Mouse (Mus musculus) testis, adult 2 months (tissue): ENCODE data around the gene Hyal3. TPM values are rescaled to one million over a fixed set of nuclear protein-coding genes. Genes with fewer than 3 reads are reported as not detected.
"Not testable (repeated sequence)": the region's sequence is repeated elsewhere in the genome, so short reads cannot be mapped to it uniquely, and the experiment has no call there.

Experiments
- H3K27ac ChIP-seq: fragments of 200-500 bp; 2 replicates; pipeline ENCODE4 v1.5.1; 2012; ENCODE audit warnings: low read depth, low read length; ENCODE audit not compliant: control insufficient read depth, insufficient read depth
- H3K27me3 ChIP-seq: fragments of 200-500 bp; 2 replicates; pipeline ENCODE4 v1.6.1; 2012; ENCODE audit warnings: mild to moderate bottlenecking, low read length, moderate library complexity; ENCODE audit not compliant: control insufficient read depth, insufficient read depth
- H3K36me3 ChIP-seq: fragments of 200-500 bp; 2 replicates; pipeline ENCODE4 v1.6.1; 2012; ENCODE audit warnings: mild to moderate bottlenecking, low read length; ENCODE audit not compliant: control insufficient read depth, insufficient read depth
- H3K4me1 ChIP-seq: fragments of 200-500 bp; 2 replicates; pipeline ENCODE4 v1.6.1; 2012; ENCODE audit warnings: low read length; ENCODE audit not compliant: control insufficient read depth, insufficient read depth
- H3K4me3 ChIP-seq: fragments of 200-500 bp; 2 replicates; pipeline ENCODE4 v1.5.1; 2012; ENCODE audit warnings: low read depth, mild to moderate bottlenecking, low read length, moderate library complexity, mixed read lengths; ENCODE audit not compliant: control insufficient read depth
- CTCF ChIP-seq: fragments of 200-500 bp; IDR thresholded peaks from 2 replicates; pipeline ENCODE4 v1.5.1; 2012; ENCODE audit warnings: low read depth, mild to moderate bottlenecking, inconsistent platforms, low read length, moderate library complexity; ENCODE audit not compliant: control insufficient read depth, insufficient read depth, insufficient replicate concordance
- POLR2A ChIP-seq: fragments of 200-500 bp; IDR thresholded peaks from 2 replicates; pipeline ENCODE4 v1.6.1; 2012; ENCODE audit warnings: low read depth, mild to moderate bottlenecking, inconsistent platforms, low read length, moderate library complexity; ENCODE audit not compliant: control insufficient read depth
- polyA plus RNA-seq: library from polyadenylated mRNA; depleted of rRNA; stranded (reverse); fragments of >200 nt; gene quantifications from 2 replicates; pipeline ENCODE4 v1.2.3, GENCODE M21; 2012

Hyal3 gene
- polyA plus RNA-seq, 1 experiment, result 1.8 TPM

- Histone ChIP-seq H3K27me3 (no peaks in the 10 kb centered on the region), H3K4me1 (peaks cover 28% of the 10 kb centered on the region), H3K36me3 (no peaks in the 10 kb centered on the region), H3K4me3 (peak overlapping the region; percentile 93), H3K27ac (peak overlapping the region; percentile 91)
- 0 out of 2 replicates have a peak, but pooled peaks have one; percentile 21 for TF ChIP-seq POLR2A
- TF ChIP-seq CTCF, result no peak
Measured at GRCm38 (mm10) chr9:107568331-107569261, 12.0 kb upstream of the Hyal3 start.

DNA sequence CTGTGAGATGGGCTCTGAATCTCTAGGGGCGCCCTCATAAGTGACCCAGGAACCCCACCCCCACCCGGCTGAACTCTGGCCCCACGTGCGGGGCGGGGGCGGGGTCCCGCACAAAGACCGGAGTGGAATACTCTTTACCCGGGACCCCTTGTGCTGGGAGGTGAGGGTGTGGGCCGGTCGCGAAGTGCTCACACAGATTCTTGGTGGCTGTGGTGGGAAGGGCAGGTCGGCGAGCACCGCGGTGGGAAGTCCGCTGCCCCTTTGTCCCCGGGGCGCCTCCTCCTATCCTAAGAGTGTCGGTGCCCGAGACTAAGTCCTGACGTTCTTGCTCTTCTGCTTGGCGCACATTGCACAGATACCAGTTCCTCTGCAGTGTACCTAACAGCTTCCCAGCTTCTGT lies 11.3 kb upstream of the Hyal3 start:
- peak overlapping the region; percentile 93 for H3K4me3 ChIP-seq
- no peaks in the 10 kb centered on the region for H3K36me3 ChIP-seq
- H3K4me1 ChIP-seq, result peaks cover 23% of the 10 kb centered on the region
- no peak for TF ChIP-seq POLR2A
- TF ChIP-seq CTCF, result no peak
- peak overlapping the region; percentile 91 for H3K27ac ChIP-seq
- H3K27me3 ChIP-seq, result no peaks in the 10 kb centered on the region

- TF ChIP-seq CTCF, result no peak
- no peak for TF ChIP-seq POLR2A
- H3K36me3 ChIP-seq, result no peaks in the 10 kb centered on the region
- no peak overlapping the region for H3K27ac ChIP-seq
Measured at GRCm38 (mm10) chr9:107570016-107570415, 10.6 kb upstream of the Hyal3 start.

DNA sequence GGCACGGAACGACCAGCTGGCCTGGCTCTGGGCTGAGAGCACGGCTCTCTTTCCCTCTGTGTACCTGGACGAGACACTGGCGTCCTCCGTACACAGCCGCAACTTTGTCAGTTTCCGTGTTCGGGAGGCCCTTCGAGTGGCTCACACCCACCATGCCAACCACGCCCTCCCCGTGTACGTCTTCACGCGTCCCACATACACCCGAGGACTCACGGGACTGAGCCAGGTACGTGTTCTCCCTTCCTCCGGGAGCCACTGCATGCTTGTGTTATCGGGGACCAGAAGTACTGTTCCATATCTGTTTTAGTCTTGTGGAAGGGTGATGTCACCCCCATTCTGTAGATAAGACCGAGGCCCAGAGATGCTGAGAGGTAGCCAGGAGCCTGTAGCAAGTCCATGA lies 9.8 kb upstream of the Hyal3 start:
- Histone ChIP-seq H3K27ac (no peak overlapping the region), H3K4me1 (peaks cover 23% of the 10 kb centered on the region), H3K27me3 (no peaks in the 10 kb centered on the region), H3K36me3 (no peaks in the 10 kb centered on the region), H3K4me3 (no peak overlapping the region)
- TF ChIP-seq CTCF, result no peak
- TF ChIP-seq POLR2A, result no peak

More at GRCm38 (mm10) chr9:107570016-107570415, 10.6 kb upstream of the Hyal3 start:
- Histone ChIP-seq H3K4me3 (no peak overlapping the region), H3K4me1 (peaks cover 23% of the 10 kb centered on the region), H3K27me3 (no peaks in the 10 kb centered on the region)

DNA sequence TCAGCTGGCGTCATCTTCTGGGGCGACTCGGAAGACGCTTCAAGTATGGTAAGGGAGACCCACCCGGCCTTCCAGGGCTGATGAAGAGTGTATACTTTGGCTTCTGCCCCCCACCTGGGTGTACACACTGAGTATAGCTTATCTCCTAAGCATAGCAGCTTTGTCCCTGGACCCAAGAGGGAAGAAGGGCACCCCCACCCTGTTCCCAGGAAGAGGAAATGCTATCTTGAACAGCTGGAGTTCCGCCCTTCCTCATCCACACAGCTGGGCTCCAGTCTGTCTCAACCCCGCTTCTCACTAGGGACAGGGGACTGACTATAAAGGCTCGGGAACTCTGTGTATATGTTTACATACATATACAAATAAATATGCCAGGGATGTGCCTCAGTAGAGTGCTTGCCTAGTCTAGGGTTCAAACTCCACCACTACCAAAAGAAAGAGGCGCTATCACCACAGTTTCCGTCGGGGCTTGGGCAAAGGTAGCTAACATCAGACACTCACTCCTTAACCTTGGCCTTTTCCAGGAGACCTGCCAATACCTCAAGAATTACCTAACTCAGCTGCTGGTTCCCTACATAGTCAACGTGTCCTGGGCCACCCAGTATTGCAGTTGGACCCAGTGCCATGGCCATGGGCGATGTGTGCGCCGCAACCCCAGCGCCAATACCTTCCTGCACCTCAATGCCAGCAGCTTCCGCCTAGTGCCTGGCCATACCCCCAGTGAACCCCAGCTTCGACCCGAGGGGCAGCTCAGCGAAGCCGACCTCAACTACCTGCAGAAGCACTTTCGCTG lies 8.9 kb upstream of the Hyal3 start:
- Histone ChIP-seq H3K4me1 (peaks cover 24% of the 10 kb centered on the region), H3K27me3 (no peaks in the 10 kb centered on the region), H3K27ac (no peak overlapping the region), H3K4me3 (no peak overlapping the region), H3K36me3 (no peaks in the 10 kb centered on the region)
- TF ChIP-seq POLR2A (no peak), CTCF (no peak)

DNA sequence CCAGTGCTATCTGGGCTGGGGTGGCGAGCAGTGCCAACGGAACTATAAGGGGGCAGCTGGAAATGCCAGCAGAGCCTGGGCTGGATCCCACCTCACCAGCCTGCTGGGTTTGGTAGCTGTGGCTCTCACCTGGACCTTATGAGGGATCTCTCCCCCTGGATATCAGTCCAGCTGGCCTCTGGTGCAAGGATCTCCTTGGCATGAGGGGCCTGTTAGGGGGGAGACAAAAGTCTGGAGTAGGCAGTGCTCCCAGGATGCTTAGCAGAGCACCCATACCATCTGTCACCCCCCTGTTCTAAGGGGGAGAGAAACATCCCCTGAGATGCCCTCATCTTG lies 8.3 kb upstream of the Hyal3 start:
- peaks cover 23% of the 10 kb centered on the region for H3K4me1 ChIP-seq
- no peak overlapping the region for H3K4me3 ChIP-seq
- TF ChIP-seq POLR2A (no peak), CTCF (no peak)
- no peaks in the 10 kb centered on the region for H3K36me3 ChIP-seq
- H3K27ac ChIP-seq, result no peak overlapping the region
- no peaks in the 10 kb centered on the region for H3K27me3 ChIP-seq

GRCm38 (mm10) chr9:107573774-107574173 lies 6.8 kb upstream of the Hyal3 start:
- H3K4me1 ChIP-seq, result peaks cover 12% of the 10 kb centered on the region
- not testable (repeated sequence) for H3K4me3 ChIP-seq, H3K27me3 ChIP-seq, H3K36me3 ChIP-seq, H3K27ac ChIP-seq
